Mouse (Mus musculus): ENCODE data around the gene Mylk.

DNA sequence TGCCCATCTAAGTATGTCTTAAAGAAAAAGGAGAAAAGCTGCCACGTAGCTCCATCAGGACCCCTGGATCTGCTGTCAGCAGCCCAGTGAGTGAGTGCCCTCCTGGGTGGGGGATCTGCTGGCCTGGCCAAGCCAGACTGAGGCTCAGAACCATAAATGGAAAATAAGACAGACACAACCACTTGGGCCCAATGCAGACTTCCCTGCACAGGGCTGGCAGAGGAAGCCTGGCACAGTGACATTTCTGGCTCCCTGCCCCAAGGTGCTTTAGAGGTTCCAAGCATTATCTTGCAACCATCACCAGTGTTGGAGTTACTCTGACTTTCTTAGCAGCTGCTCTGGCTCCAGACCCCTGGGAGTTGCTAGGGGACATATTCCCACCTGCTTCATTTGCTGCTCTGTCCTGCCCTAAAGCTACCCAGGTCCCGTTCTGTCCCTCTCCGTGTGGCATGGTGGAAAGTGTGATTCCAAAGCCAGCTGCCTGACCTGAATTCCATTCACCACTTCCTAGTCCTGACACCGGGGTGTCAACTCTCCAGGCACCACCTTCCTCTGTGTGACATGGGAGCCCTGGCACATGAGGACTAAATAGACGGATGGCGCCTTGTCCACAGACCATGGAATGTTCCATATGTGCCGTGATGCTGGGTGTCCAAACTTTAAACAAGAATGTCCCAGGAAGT is 156.7 kb downstream of the Mylk start:
- TF ChIP-seq CTCF (IDR thresholded peaks at IDR 0.05; ENCODE audit: extremely low read depth, insufficient read length, insufficient replicate concordance, low read depth, low read length) (no peak), POLR2A (IDR thresholded peaks at IDR 0.05; ENCODE audit: low read depth, low read length) (no peak)

Measured in small intestine, adult 2 months (tissue).